Mouse (Mus musculus) heart, adult 2 months (tissue): ENCODE data around the gene L1td1.

Experiments
- CTCF ChIP-seq: fragments of 200-600 bp; IDR thresholded peaks from 2 replicates; pipeline ENCODE4 v1.8.1; 2022; ENCODE audit warnings: antibody characterized with exemption, mild to moderate bottlenecking, moderate library complexity
- POLR2A ChIP-seq: fragments of 200-500 bp; IDR thresholded peaks from 2 replicates; pipeline ENCODE4 v1.6.1; 2011; ENCODE audit warnings: mild to moderate bottlenecking, low read depth, low read length, control low read depth; ENCODE audit not compliant: insufficient read depth

- no peak for TF ChIP-seq CTCF
- TF ChIP-seq POLR2A: no peak
Measured at GRCm38 (mm10) chr4:98785851-98786250, 59.3 kb downstream of the L1td1 start.
